Mouse (Mus musculus) liver, embryonic 14.5 days (tissue): Measurements from ENCODE around the gene Igsf21. TPM values are rescaled to one million over a fixed set of nuclear protein-coding genes. Genes with fewer than 3 reads are reported as not detected.

Experiments
- ATAC-seq: fragments of 200-750 bp; cut with Nextera tagmentation; 2 replicates; pipeline ENCODE4 v1.8.0; 2017; ENCODE audit warnings: moderate number of reproducible peaks, mild to moderate bottlenecking, moderate library complexity; ENCODE audit not compliant: insufficient read depth
- DNase-seq, 3 experiments: peaks; one replicate each; pipeline ENCODE4 v3.0.0-alpha.2; 2012 to 2013; ENCODE audit warnings: low read depth in 3 of 3, low spot score in 3 of 3
- H3K27ac ChIP-seq: fragments of 300-500 bp; sonication (generic); 2 replicates; pipeline ENCODE4 v1.5.1; 2014; ENCODE audit warnings: moderate library complexity, mild to moderate bottlenecking, control low read depth, inconsistent platforms
- H3K27me3 ChIP-seq: fragments of 300-500 bp; sonication (generic); 2 replicates; pipeline ENCODE4 v1.6.1; 2014; ENCODE audit warnings: mild to moderate bottlenecking, low read length, moderate library complexity; ENCODE audit not compliant: control insufficient read depth, insufficient read depth
- H3K36me3 ChIP-seq: fragments of 300-500 bp; sonication (generic); replicated peaks from 2 replicates; pipeline ENCODE4 v1.6.1; 2014; ENCODE audit warnings: low read depth; ENCODE audit not compliant: control insufficient read depth, insufficient read depth
- H3K4me1 ChIP-seq, 2 experiments: fragments of 200-500 bp in 1 of 2; fragments of 300-500 bp in 1 of 2; sonication (generic) in 1 of 2; replicated peaks; 2 replicates each; pipeline ENCODE4 v1.6.1; 2012 to 2014; ENCODE audit warnings: antibody characterized with exemption in 1 of 2, inconsistent platforms in 1 of 2, low read length in 1 of 2; ENCODE audit not compliant: control insufficient read depth in 2 of 2, insufficient read depth in 2 of 2
- H3K4me2 ChIP-seq: fragments of 300-500 bp; sonication (generic); 2 replicates; pipeline ENCODE4 v1.6.1; 2014; ENCODE audit warnings: low read depth, mild to moderate bottlenecking, control low read depth, moderate library complexity
- H3K4me3 ChIP-seq, 2 experiments: fragments of 200-500 bp in 1 of 2; fragments of 300-500 bp in 1 of 2; sonication (generic) in 1 of 2; 2 replicates each; pipeline ENCODE4 v1.5.1; 2012 to 2014; ENCODE audit warnings: low read depth in 2 of 2, low read length in 2 of 2, mild to moderate bottlenecking in 2 of 2, control low read depth in 1 of 2, inconsistent platforms in 1 of 2, moderate library complexity in 1 of 2; ENCODE audit not compliant: insufficient read depth in 1 of 2
- H3K9ac ChIP-seq: fragments of 300-500 bp; sonication (generic); replicated peaks from 2 replicates; pipeline ENCODE4 v1.6.1; 2014; ENCODE audit warnings: mild to moderate bottlenecking, control low read depth, moderate library complexity
- H3K9me3 ChIP-seq: fragments of 300-500 bp; sonication (generic); 2 replicates; pipeline ENCODE4 v1.6.1; 2016; ENCODE audit warnings: low read length, mixed read lengths; ENCODE audit not compliant: control insufficient read depth
- CTCF ChIP-seq: IDR thresholded peaks from 2 replicates; pipeline ENCODE4 v1.5.1; 2016; ENCODE audit warnings: antibody characterized with exemption, low read depth, control low read depth
- EP300 ChIP-seq: IDR thresholded peaks from 2 replicates; pipeline ENCODE4 v1.6.1; 2016; ENCODE audit warnings: antibody characterized with exemption, low read depth
- WGBS: fragments of 180-500 bp; shearing (Covaris S2); extraction: QIAGEN DNeasy Blood & Tissue Kit; methylation state at CpG from one replicate; pipeline ENCODE4 v1.1.7; 2014; ENCODE audit not compliant: insufficient replicate concordance; 5-methylcytosine and 5-hydroxymethylcytosine counted together
- polyA plus RNA-seq, 2 experiments: library from polyadenylated mRNA; depleted of rRNA in 1 of 2; stranded (reverse) in 1 of 2; unstranded in 1 of 2; fragments of >200 nt; fragmentation: Nextera tagmentation in 1 of 2; extraction: Ambion mirVana in 1 of 2; gene quantifications; 2 replicates each; pipeline versions ENCODE4 v1.2.1 to v1.2.3; 2012 to 2014

Igsf21 gene
- polyA plus RNA-seq, 2 experiments = 0.18 TPM; not detected in 1

GRCm38 (mm10) chr4:140109626-140109948 lies 137.0 kb downstream of the Igsf21 start:
- Histone ChIP-seq H3K27me3 (peaks cover 14% of the 10 kb centered on the region), H3K36me3 (no peaks in the 10 kb centered on the region), H3K4me2 (no peak overlapping the region), H3K9me3 (no peaks in the 10 kb centered on the region), H3K27ac (no peak overlapping the region), H3K4me1 (no peaks in the 10 kb centered on the region), H3K9ac (no peak overlapping the region), H3K4me3 (no peak overlapping the region)
- no peak for TF ChIP-seq CTCF
- TF ChIP-seq EP300 = no peak
- ATAC-seq (no peak), DNase-seq (no peak)
- 42% methylated on average over 6 of the region's 6 CpGs for WGBS

- Histone ChIP-seq H3K4me1 (no peaks in the 10 kb centered on the region), H3K4me3 (no peak overlapping the region), H3K27ac (no peak overlapping the region), H3K9ac (no peak overlapping the region), H3K36me3 (no peaks in the 10 kb centered on the region), H3K27me3 (peaks cover 14% of the 10 kb centered on the region), H3K9me3 (no peaks in the 10 kb centered on the region), H3K4me2 (no peak overlapping the region)
- ATAC-seq (no peak), DNase-seq (no peak)
- TF ChIP-seq CTCF (no peak), EP300 (no peak)
- 8% methylated on average over 32 of the region's 32 CpGs for WGBS
Measured at GRCm38 (mm10) chr4:140108871-140109625, 137.5 kb downstream of the Igsf21 start.

- ATAC-seq (no peak), DNase-seq (no peak)
- peaks cover 14% of the 10 kb centered on the region for H3K27me3 ChIP-seq
- no peaks in the 10 kb centered on the region for H3K9me3 ChIP-seq
- WGBS = 71% methylated on average over 11 of the region's 12 CpGs
- H3K27ac ChIP-seq = no peak overlapping the region
- no peak overlapping the region for H3K4me3 ChIP-seq
- H3K4me1 ChIP-seq = no peaks in the 10 kb centered on the region
- TF ChIP-seq CTCF (no peak), EP300 (no peak)
- H3K4me2 ChIP-seq = no peak overlapping the region
- no peaks in the 10 kb centered on the region for H3K36me3 ChIP-seq
- H3K9ac ChIP-seq = no peak overlapping the region
Measured at GRCm38 (mm10) chr4:140107161-140107560, 139.4 kb downstream of the Igsf21 start.

- H3K36me3 ChIP-seq = no peaks in the 10 kb centered on the region
- 7% methylated on average over 6 of the region's 6 CpGs for WGBS
- H3K4me3 ChIP-seq = no peak overlapping the region
- peaks cover 13% of the 10 kb centered on the region for H3K27me3 ChIP-seq
- no peaks in the 10 kb centered on the region for H3K4me1 ChIP-seq
- no peaks in the 10 kb centered on the region for H3K9me3 ChIP-seq
- ATAC-seq (no peak), DNase-seq (no peak)
- no peak overlapping the region for H3K27ac ChIP-seq
- TF ChIP-seq CTCF (no peak), EP300 (no peak)
- no peak overlapping the region for H3K9ac ChIP-seq
- no peak overlapping the region for H3K4me2 ChIP-seq
Measured at GRCm38 (mm10) chr4:140104795-140105194, 141.8 kb downstream of the Igsf21 start.

GRCm38 (mm10) chr4:140103341-140104027 lies 143.1 kb downstream of the Igsf21 start:
- Histone ChIP-seq H3K27ac (no peak overlapping the region), H3K4me2 (no peak overlapping the region), H3K9ac (no peak overlapping the region), H3K4me1 (no peaks in the 10 kb centered on the region), H3K36me3 (no peaks in the 10 kb centered on the region), H3K9me3 (no peaks in the 10 kb centered on the region), H3K27me3 (peaks cover under 1% of the 10 kb centered on the region), H3K4me3 (no peak overlapping the region)
- ATAC-seq (no peak), DNase-seq (no peak)
- 4% methylated on average over 28 of the region's 28 CpGs for WGBS
- TF ChIP-seq EP300 = no peak
- no peak for TF ChIP-seq CTCF
